Mouse (Mus musculus) cortical plate, adult 2 months (tissue): ENCODE results near the gene Fas. TPM values are rescaled to one million over a fixed set of nuclear protein-coding genes. Genes with fewer than 3 reads are reported as not detected.

ENCODE experiments used
- H3K27ac ChIP-seq: fragments of 200-500 bp; 2 replicates; pipeline ENCODE4 v1.5.1; 2012; ENCODE audit warnings: low read length, control low read depth, inconsistent platforms; ENCODE audit not compliant: insufficient read depth
- H3K4me1 ChIP-seq: fragments of 200-500 bp; 2 replicates; pipeline ENCODE4 v1.6.1; 2011; ENCODE audit warnings: low read length; ENCODE audit not compliant: control insufficient read depth, insufficient read depth
- H3K4me3 ChIP-seq: fragments of 200-500 bp; 2 replicates; pipeline ENCODE4 v1.5.1; 2011; ENCODE audit warnings: mild to moderate bottlenecking, low read length, control low read depth; ENCODE audit not compliant: insufficient read depth
- CTCF ChIP-seq: fragments of 200-500 bp; IDR thresholded peaks from 2 replicates; pipeline ENCODE4 v1.5.1; 2011; ENCODE audit warnings: mild to moderate bottlenecking, control low read depth, low read length; ENCODE audit not compliant: insufficient read depth; ENCODE audit errors: extremely low read depth
- POLR2A ChIP-seq: fragments of 200-500 bp; IDR thresholded peaks from 2 replicates; pipeline ENCODE4 v1.6.1; 2011; ENCODE audit warnings: mild to moderate bottlenecking, low read length, control low read depth; ENCODE audit not compliant: insufficient read depth; ENCODE audit errors: extremely low read depth
- polyA plus RNA-seq: library from polyadenylated mRNA; depleted of rRNA; stranded (reverse); fragments of >200 nt; gene quantifications from 2 replicates; pipeline ENCODE4 v1.2.3, GENCODE M21; 2012; rRNA removed

The Fas gene
- 2.0 and 2.8 TPM in 2 replicates for polyA plus RNA-seq

GRCm38 (mm10) chr19:34289948-34290789 is at the start of gene Fas:
Gene Fas, plus strand, starts transcription at chr19:34290666.
- TF ChIP-seq CTCF (no peak), POLR2A (no peak)

GRCm38 (mm10) chr19:34241247-34241915 is 49.1 kb upstream of the Fas start:
- Histone ChIP-seq H3K4me1 (no peaks in the 10 kb centered on the region), H3K27ac (no peak overlapping the region)

More at GRCm38 (mm10) chr19:34289948-34290789, at the start of gene Fas:
- H3K27ac ChIP-seq = no peak within 1 kb of the TSS
- H3K4me1 ChIP-seq = no peaks in the 10 kb centered on the region
- peak within 1 kb of the TSS; percentile 29 for H3K4me3 ChIP-seq

GRCm38 (mm10) chr19:34242925-34243324 is 47.5 kb upstream of the Fas start:
- TF ChIP-seq CTCF = no peak
- TF ChIP-seq POLR2A = no peak

More at GRCm38 (mm10) chr19:34241247-34241915, 49.1 kb upstream of the Fas start:
- no peak overlapping the region for H3K4me3 ChIP-seq
- TF ChIP-seq CTCF (0 out of 2 replicates have a peak, but pooled peaks have one; percentile 11), POLR2A (no peak)

GRCm38 (mm10) chr19:34244056-34244455 is 46.4 kb upstream of the Fas start:
- no peak for TF ChIP-seq POLR2A
- peak; percentile 36; the same call in 1 of the 2 replicates for TF ChIP-seq CTCF
- H3K27ac ChIP-seq = no peak overlapping the region
- no peaks in the 10 kb centered on the region for H3K4me1 ChIP-seq
- H3K4me3 ChIP-seq = no peak overlapping the region

More at GRCm38 (mm10) chr19:34242925-34243324, 47.5 kb upstream of the Fas start:
- Histone ChIP-seq H3K4me3 (no peak overlapping the region), H3K4me1 (no peaks in the 10 kb centered on the region), H3K27ac (no peak overlapping the region)

- TF ChIP-seq POLR2A (no peak), CTCF (no peak)
- no peak overlapping the region for H3K27ac ChIP-seq
- H3K4me1 ChIP-seq = no peaks in the 10 kb centered on the region; the same call in 1 of the 2 replicates
These were observed 41.9 kb upstream of the Fas start for GRCm38 (mm10) chr19:34248558-34248957.

GRCm38 (mm10) chr19:34250621-34251020 is 39.8 kb upstream of the Fas start:
- Histone ChIP-seq H3K4me1 (no peaks in the 10 kb centered on the region; the same call in 1 of the 2 replicates), H3K27ac (no peak overlapping the region), H3K4me3 (no peak overlapping the region)
- TF ChIP-seq POLR2A (no peak), CTCF (no peak)

More at GRCm38 (mm10) chr19:34248558-34248957, 41.9 kb upstream of the Fas start:
- H3K4me3 ChIP-seq = no peak overlapping the region

- Histone ChIP-seq H3K27ac (no peak overlapping the region), H3K4me1 (no peaks in the 10 kb centered on the region; the same call in 1 of the 2 replicates), H3K4me3 (no peak overlapping the region)
- TF ChIP-seq POLR2A (no peak), CTCF (no peak)
These were observed 38.6 kb upstream of the Fas start for GRCm38 (mm10) chr19:34251900-34252299.

- H3K27ac ChIP-seq = no peak overlapping the region
- H3K4me3 ChIP-seq = no peak overlapping the region
- TF ChIP-seq POLR2A (no peak), CTCF (no peak)
- no peaks in the 10 kb centered on the region; the same call in 1 of the 2 replicates for H3K4me1 ChIP-seq
These were observed 38.0 kb upstream of the Fas start for GRCm38 (mm10) chr19:34252450-34252849.

- H3K4me3 ChIP-seq = no peak overlapping the region
- H3K4me1 ChIP-seq = no peaks in the 10 kb centered on the region; the same call in 1 of the 2 replicates
- H3K27ac ChIP-seq = no peak overlapping the region
- TF ChIP-seq POLR2A (no peak), CTCF (no peak)
These were observed 36.2 kb upstream of the Fas start for GRCm38 (mm10) chr19:34254101-34254879.
